Mouse (Mus musculus): ENCODE measurements around the gene Pgls. TPM values are rescaled to one million over a fixed set of nuclear protein-coding genes. Genes with fewer than 3 reads are reported as not detected.

Gene Pgls
- total RNA-seq, 4 experiments from 2014 or later, result 28.7 to 31.1 (median 29.3) TPM

GRCm38 (mm10) chr8:71637149-71638095 is 45.4 kb downstream of the Pgls start:
- no peak for DNase-seq (ENCODE audit: low spot score in 2 of 2)

GRCm38 (mm10) chr8:71638321-71638720 is 46.3 kb downstream of the Pgls start:
- DNase-seq (ENCODE audit: low spot score in 2 of 2), result no peak

- DNase-seq (ENCODE audit: low spot score in 2 of 2), result no peak
Observed at GRCm38 (mm10) chr8:71639318-71639717, 47.3 kb downstream of the Pgls start.

- no peak for DNase-seq (ENCODE audit: low spot score in 2 of 2)
Observed at GRCm38 (mm10) chr8:71645510-71645909, 53.5 kb downstream of the Pgls start.

Small RNA genes within 50 kb of the gene (microRNA-seq; reads per million reads assigned to microRNA genes)
- 21.2 to 29.9 reads per million in 2 experiments for gene Mir6769b

Other genes with a start within 250 kb of the Pgls start
- gene Use1, start 225.3 kb upstream of the Pgls start, total RNA-seq (2022), result 100 to 1,000 TPM; 125 to 140 (median 127) TPM
- gene Ocel1, start 220.9 kb upstream of the Pgls start, total RNA-seq (2022), result 10 to 100 TPM; 13.3 to 16.5 (median 14.7) TPM
- 10 to 100 TPM; 32.5 to 39.6 (median 36.7) TPM for gene Nr2f6, start 210.2 kb upstream of the Pgls start, total RNA-seq (2022)
- gene Ushbp1, start 196.4 kb upstream of the Pgls start, total RNA-seq (2022), result 1 to 10 TPM; 3.4 to 5.1 (median 3.9) TPM
- gene Babam1, start 195.3 kb upstream of the Pgls start, total RNA-seq (2022), result 100 to 1,000 TPM in 3 of 4 experiments, 10 to 100 TPM in 1; 96.4 to 113 (median 105) TPM
- gene Ankle1, start 186.2 kb upstream of the Pgls start, total RNA-seq (2022), result under 1 TPM; 0.34 to 0.63 (median 0.41) TPM
- gene Abhd8, start 128.5 kb upstream of the Pgls start, total RNA-seq (2022), result 100 to 1,000 TPM; 255 to 290 (median 264) TPM
- 10 to 100 TPM; 50.0 to 56.8 (median 53.3) TPM for gene Mrpl34, start 127.2 kb upstream of the Pgls start, total RNA-seq (2022)
- 10 to 100 TPM; 59.4 to 75.0 (median 64.0) TPM for gene Dda1, start 123.0 kb upstream of the Pgls start, total RNA-seq (2022)
- 10 to 100 TPM; 51.0 to 61.5 (median 60.0) TPM for gene Ano8, start 106.2 kb upstream of the Pgls start, total RNA-seq (2022)
- 10 to 100 TPM; 28.0 to 37.8 (median 31.0) TPM for gene Gtpbp3, start 104.1 kb upstream of the Pgls start, total RNA-seq (2022)
- 10 to 100 TPM in 2 of 4 experiments, 1 to 10 TPM in 2; 7.0 to 11.7 (median 9.6) TPM for gene Plvap, start 80.4 kb upstream of the Pgls start, total RNA-seq (2022)
- gene Ccdc194, start 66.5 kb upstream of the Pgls start, total RNA-seq (2022), result not detected
- 10 to 100 TPM in 1 of 4 experiments, 1 to 10 TPM in 3; 4.1 to 11.8 (median 6.4) TPM for gene Bst2, start 54.7 kb upstream of the Pgls start, total RNA-seq (2022)
- gene Mvb12a, start 49.3 kb upstream of the Pgls start, total RNA-seq (2022), result 10 to 100 TPM; 38.0 to 44.2 (median 39.9) TPM
- under 1 TPM in 2 of 4 experiments, not detected in 2; 0.27 to 0.70 TPM for gene Tmem221, start 33.3 kb upstream of the Pgls start, total RNA-seq (2022)
- under 1 TPM in 2 of 4 experiments, not detected in 2; 0.17 to 0.21 TPM for gene Nxnl1, start 25.6 kb upstream of the Pgls start, total RNA-seq (2022)
- gene Slc27a1, start 23.3 kb upstream of the Pgls start, total RNA-seq (2022), result 100 to 1,000 TPM in 1 of 4 experiments, 10 to 100 TPM in 3; 94.4 to 105 (median 97.5) TPM
- gene Fam129c, start 5.5 kb downstream of the Pgls start, total RNA-seq (2022), result 1 to 10 TPM; 1.2 to 3.5 (median 2.3) TPM
- 10 to 100 TPM; 38.6 to 51.4 (median 45.8) TPM for gene Colgalt1, start 18.8 kb downstream of the Pgls start, total RNA-seq (2022)
- gene Unc13a, start 79.6 kb downstream of the Pgls start, total RNA-seq (2022), result 100 to 1,000 TPM; 237 to 269 (median 246) TPM
- 1 to 10 TPM; 4.4 to 7.3 (median 6.1) TPM for gene Jak3, start 84.1 kb downstream of the Pgls start, total RNA-seq (2022)
- 1 to 10 TPM; 1.4 to 3.2 (median 2.1) TPM for gene Insl3, start 97.0 kb downstream of the Pgls start, total RNA-seq (2022)
- gene B3gnt3, start 109.6 kb downstream of the Pgls start, total RNA-seq (2022), result under 1 TPM; 0.41 to 0.88 (median 0.70) TPM
- 100 to 1,000 TPM; 150 to 181 (median 159) TPM for gene Fcho1, start 133.5 kb downstream of the Pgls start, total RNA-seq (2022)

Data from left cerebral cortex, adult 8-10 months (tissue).